ENCODE assay signal across 20 mouse cellular contexts in the genomic region with DNA sequence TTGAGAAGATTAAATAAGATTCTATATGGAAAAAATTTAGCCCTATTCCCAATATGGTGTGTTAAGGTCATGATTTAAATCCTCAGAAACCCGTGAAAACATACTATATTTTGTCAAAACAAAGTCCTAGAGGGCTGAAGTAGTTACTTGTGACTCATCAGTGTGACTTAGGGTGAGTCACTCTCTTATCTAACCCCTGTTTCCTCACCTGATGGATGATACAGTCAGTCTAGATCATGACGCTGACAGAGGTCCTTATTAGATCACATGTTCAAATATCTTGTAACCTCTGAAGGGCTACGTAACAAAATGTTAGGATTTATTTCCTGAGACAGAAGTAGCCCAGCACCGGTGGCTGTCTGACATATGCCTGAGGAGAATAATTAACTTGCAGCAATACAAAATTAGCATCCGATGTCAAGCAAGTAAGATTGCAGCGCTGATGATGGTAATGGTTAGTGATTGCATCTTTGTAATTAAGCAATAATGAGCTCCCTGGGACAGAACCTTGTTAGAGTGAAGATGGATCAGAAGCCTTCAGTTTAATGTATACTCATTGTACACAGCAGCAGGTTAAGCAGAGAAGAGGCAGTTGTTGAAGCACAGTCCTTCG.
DNase-seq lines count a peak whose midpoint lies in the region; ATAC-seq and TF ChIP-seq lines count a peak whose summit lies in the region.
"Had no signal": no experiment of that assay in that cellular context is flagged by ENCODE, and none has a peak within 500 bp of the region (broad histone marks: within the 10 kb centered on the region; RNA-seq: fewer than 3 reads in every experiment).

No protein-coding gene starts in this region.

- H3K9ac ChIP-seq in hindbrain, embryonic 12.5 days = no peak overlapping the region
- no peak overlapping the region for H3K9ac ChIP-seq in hindbrain, embryonic 15.5 days
- H3K9ac ChIP-seq in midbrain, postnatal 0 days (replicated peaks; ENCODE audit: low read length, poor library complexity, severe bottlenecking) = no peak overlapping the region
- H3K9ac ChIP-seq: embryonic facial prominence, embryonic 15.5 days; lung, embryonic 15.5 days; stomach, embryonic 15.5 days had no signal

- WGBS in hindbrain, embryonic 12.5 days = 79% methylated on average over 7 of the region's 7 CpGs
- WGBS in hindbrain, embryonic 10.5 days = 89% methylated on average over 7 of the region's 7 CpGs
- 60% methylated on average over 7 of the region's 7 CpGs for WGBS in hindbrain, embryonic 15.5 days
- WGBS in midbrain, postnatal 0 days = 72% methylated on average over 7 of the region's 7 CpGs

- no peak overlapping the region for H3K27ac ChIP-seq in hindbrain, embryonic 12.5 days
- H3K27ac ChIP-seq in hindbrain, embryonic 10.5 days = no peak overlapping the region
- H3K27ac ChIP-seq in hindbrain, embryonic 15.5 days (replicated peaks) = no peak overlapping the region
- no peak overlapping the region for H3K27ac ChIP-seq in midbrain, postnatal 0 days (ENCODE audit: low read depth, low read length)
- H3K27ac ChIP-seq: embryonic facial prominence, embryonic 15.5 days; lung, embryonic 15.5 days; stomach, embryonic 15.5 days had no signal

- DNase-seq in hindbrain, embryonic 10.5 days (ENCODE audit: low spot score) = no peak
- DNase-seq in MN1 (ENCODE audit: low spot score) = peak; percentile 26
- DNase-seq in midbrain, postnatal 0 days (ENCODE audit: low spot score) = peak; percentile 26
- DNase-seq in layer of hippocampus, adult 9-11 months = no peak
- DNase-seq in testis, postnatal 10 days (ENCODE audit: low spot score) = no peak
- DNase-seq: cerebellum, adult 2 months; gastrocnemius, postnatal 25 days; kidney, adult 2 months; kidney, postnatal 25 days; layer of hippocampus, postnatal 36 days; thymus, postnatal 14 days had no signal

- H3K4me2 ChIP-seq in hindbrain, embryonic 12.5 days (replicated peaks) = no peak overlapping the region
- no peak overlapping the region for H3K4me2 ChIP-seq in hindbrain, embryonic 15.5 days
- no peak overlapping the region for H3K4me2 ChIP-seq in midbrain, postnatal 0 days (ENCODE audit: low read depth, low read length, poor library complexity, severe bottlenecking)
- H3K4me2 ChIP-seq: embryonic facial prominence, embryonic 15.5 days; heart, embryonic 11.5 days; liver, embryonic 11.5 days; lung, embryonic 15.5 days; stomach, embryonic 15.5 days had no signal

- no peak overlapping the region for H3K4me3 ChIP-seq in hindbrain, embryonic 12.5 days
- H3K4me3 ChIP-seq in hindbrain, embryonic 10.5 days = no peak overlapping the region
- no peak overlapping the region for H3K4me3 ChIP-seq in hindbrain, embryonic 15.5 days
- no peak overlapping the region for H3K4me3 ChIP-seq in midbrain, postnatal 0 days (ENCODE audit: low read depth, low read length)
- H3K4me3 ChIP-seq: embryonic facial prominence, embryonic 15.5 days; lung, embryonic 15.5 days; stomach, embryonic 15.5 days had no signal

- no peak for TF ChIP-seq CTCF in midbrain, postnatal 0 days (IDR thresholded peaks at IDR 0.05)

- no peaks in the 10 kb centered on the region for H3K27me3 ChIP-seq in hindbrain, embryonic 12.5 days
- no peaks in the 10 kb centered on the region for H3K27me3 ChIP-seq in hindbrain, embryonic 10.5 days (ENCODE audit: insufficient read depth, poor library complexity, severe bottlenecking)
- no peaks in the 10 kb centered on the region for H3K27me3 ChIP-seq in hindbrain, embryonic 15.5 days
- no peaks in the 10 kb centered on the region for H3K27me3 ChIP-seq in midbrain, postnatal 0 days (ENCODE audit: insufficient read depth, low read length)
- H3K27me3 ChIP-seq: CH12.LX; embryonic facial prominence, embryonic 15.5 days; lung, embryonic 15.5 days; Patski; stomach, embryonic 15.5 days had no signal

- H3K4me1 ChIP-seq in hindbrain, embryonic 12.5 days = peaks cover 1% of the 10 kb centered on the region; the same call in 1 of the 2 replicates
- H3K4me1 ChIP-seq in hindbrain, embryonic 10.5 days (replicated peaks) = peaks cover 1% of the 10 kb centered on the region; the same call in 1 of the 2 replicates
- H3K4me1 ChIP-seq in hindbrain, embryonic 15.5 days (replicated peaks) = peaks cover 19% of the 10 kb centered on the region
- no peaks in the 10 kb centered on the region; the same call in 1 of the 2 replicates for H3K4me1 ChIP-seq in midbrain, postnatal 0 days (ENCODE audit: insufficient read depth, low read length)
- H3K4me1 ChIP-seq: lung, embryonic 15.5 days; stomach, embryonic 15.5 days had no signal

- ATAC-seq in hindbrain, embryonic 12.5 days (ENCODE audit: low FRiP score) = 0 out of 2 replicates have a peak, but pooled peaks have one; percentile 52
- peak; percentile 59; the same call in 1 of the 2 replicates for ATAC-seq in hindbrain, embryonic 15.5 days (ENCODE audit: low FRiP score, low read depth)
- no peak; the same call in 1 of the 2 replicates for ATAC-seq in midbrain, postnatal 0 days (ENCODE audit: low FRiP score)
- ATAC-seq: Patski had no signal

- no peaks in the 10 kb centered on the region for H3K9me3 ChIP-seq in hindbrain, embryonic 12.5 days (replicated peaks)
- H3K9me3 ChIP-seq in hindbrain, embryonic 10.5 days = no peaks in the 10 kb centered on the region
- no peaks in the 10 kb centered on the region for H3K9me3 ChIP-seq in hindbrain, embryonic 15.5 days
- no peaks in the 10 kb centered on the region for H3K9me3 ChIP-seq in midbrain, postnatal 0 days (ENCODE audit: low read length)
- H3K9me3 ChIP-seq: embryonic facial prominence, embryonic 15.5 days; lung, embryonic 15.5 days; stomach, embryonic 15.5 days had no signal

- H3K36me3 ChIP-seq in hindbrain, embryonic 12.5 days = no peaks in the 10 kb centered on the region
- no peaks in the 10 kb centered on the region for H3K36me3 ChIP-seq in hindbrain, embryonic 10.5 days
- H3K36me3 ChIP-seq in hindbrain, embryonic 15.5 days = no peaks in the 10 kb centered on the region
- no peaks in the 10 kb centered on the region for H3K36me3 ChIP-seq in midbrain, postnatal 0 days (ENCODE audit: insufficient read depth, low read length)
- H3K36me3 ChIP-seq: embryonic facial prominence, embryonic 15.5 days; lung, embryonic 15.5 days; stomach, embryonic 15.5 days had no signal

Comparison
In these comparisons a context has a peak if more than half of its experiments do, and no peak if none do; other contexts are left out.
1. DNase-seq: peak in MN1 (single experiment) and midbrain, postnatal 0 days (single experiment); none in hindbrain, embryonic 10.5 days (single experiment), layer of hippocampus, adult 9-11 months (single experiment) and testis, postnatal 10 days (single experiment).